ENCODE assay signal across 8 mouse cellular contexts in the genomic region with DNA sequence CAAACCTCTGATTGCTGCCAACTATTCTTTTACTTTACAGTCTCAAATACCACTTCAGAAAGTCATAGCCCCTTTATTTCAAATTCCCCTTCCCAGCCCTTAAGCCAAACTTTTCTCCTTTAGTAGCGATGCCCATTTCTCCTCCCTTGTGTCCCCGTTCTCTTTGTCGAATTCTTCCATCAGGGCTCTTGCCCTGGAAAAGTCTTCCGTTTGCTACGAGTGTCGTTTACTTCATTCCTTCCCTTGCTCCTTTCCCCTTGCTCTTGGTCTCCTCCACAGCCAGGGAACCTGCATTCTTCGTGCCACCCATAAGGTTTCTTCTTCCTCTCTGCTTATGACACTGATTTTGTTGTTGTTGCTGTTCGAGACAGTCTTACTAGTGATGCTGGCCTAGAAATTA. TPM values are rescaled to one million over a fixed set of nuclear protein-coding genes. Genes with fewer than 3 reads are reported as not detected.
A peak's percentile ranks its signal among the peaks of the same experiment; 100 is the strongest.
DNase-seq lines count a peak whose midpoint lies in the region; ATAC-seq and TF ChIP-seq lines count a peak whose summit lies in the region.

No protein-coding gene starts in this region.

- TF ChIP-seq CTCF in testis, adult 2 months (IDR thresholded peaks at IDR 0.05; ENCODE audit: control insufficient read depth, insufficient read depth, insufficient replicate concordance, low read depth, low read length) = no peak

- H3K4me2 ChIP-seq in limb, embryonic 15.5 days = peak overlapping the region; percentile 72

- no peaks in the 10 kb centered on the region for H3K9me3 ChIP-seq in limb, embryonic 15.5 days

- peaks cover 3% of the 10 kb centered on the region; the same call in 1 of the 2 replicates for H3K4me1 ChIP-seq in testis, adult 2 months (ENCODE audit: control insufficient read depth, insufficient read depth, low read length)
- H3K4me1 ChIP-seq in limb, embryonic 15.5 days = peaks cover 28% of the 10 kb centered on the region

- H3K27ac ChIP-seq in testis, adult 2 months (ENCODE audit: control insufficient read depth, insufficient read depth, low read depth, low read length) = no peak overlapping the region; the same call in 1 of the 2 replicates
- H3K27ac ChIP-seq in limb, embryonic 15.5 days = peak overlapping the region; percentile 88

- 3% methylated on average over 8 of the region's 8 CpGs for WGBS in limb, embryonic 15.5 days

- peak overlapping the region; percentile 78 for H3K9ac ChIP-seq in limb, embryonic 15.5 days

- TF ChIP-seq POLR2A in testis, adult 2 months (IDR thresholded peaks at IDR 0.05; ENCODE audit: control insufficient read depth, low read depth, low read length) = no peak

- H3K27me3 ChIP-seq in testis, adult 2 months (ENCODE audit: control insufficient read depth, insufficient read depth, low read length) = no peaks in the 10 kb centered on the region
- H3K27me3 ChIP-seq in limb, embryonic 15.5 days = no peaks in the 10 kb centered on the region

- peak; percentile 8 for DNase-seq in CD4-positive, CD25-positive, alpha-beta regulatory T cell, adult 2 months (ENCODE audit: low read depth, low spot score)
- DNase-seq in testis, postnatal 10 days (ENCODE audit: low spot score) = no peak
- DNase-seq in layer of hippocampus, postnatal 25 days (ENCODE audit: extremely low spot score in 1 of 2, low spot score in 1 of 2) = no peak
- no peak for DNase-seq in urinary bladder, postnatal 25 days (ENCODE audit: low spot score)
- DNase-seq in right cerebral cortex, adult 18-20 months = no peak

- H3K36me3 ChIP-seq in testis, adult 2 months (ENCODE audit: control insufficient read depth, insufficient read depth, low read length) = no peaks in the 10 kb centered on the region; the same call in none of the 2 replicates
- H3K36me3 ChIP-seq in limb, embryonic 15.5 days = peaks cover 34% of the 10 kb centered on the region

- no peak for ATAC-seq in CD4-positive, CD25-positive, alpha-beta regulatory T cell, adult 4 months
- ATAC-seq in limb, embryonic 15.5 days (ENCODE audit: insufficient number of reproducible peaks, low FRiP score, low TSS enrichment, low read depth) = no peak

- H3K4me3 ChIP-seq in testis, adult 2 months (ENCODE audit: control insufficient read depth, low read depth, low read length) = peak overlapping the region; percentile 81
- H3K4me3 ChIP-seq in limb, embryonic 15.5 days = peak overlapping the region; percentile 74

RNA-seq across cellular contexts. Expression of a gene that starts 0.7 kb away (rescaled TPM):
- 10 to 100 TPM; 68.2 to 69.7 TPM for polyA plus RNA-seq in CD4-positive, CD25-positive, alpha-beta regulatory T cell, adult 4 months (2017; shearing (Covaris generic))
- 30.9 and 35.4 TPM in 2 replicates for polyA plus RNA-seq in testis, adult 2 months (2012; rRNA removed)
- polyA plus RNA-seq in limb, embryonic 15.5 days (2015; fragmentation: Nextera tagmentation; extraction: Ambion mirVana) = 57.4 and 65.6 TPM in 2 replicates
- 10 to 100 TPM; 27.2 to 28.6 TPM for total RNA-seq in layer of hippocampus, postnatal 25 days (2021)

RNA-seq across cellular contexts. Expression of a gene that starts 1.3 kb away (rescaled TPM):
- polyA plus RNA-seq in CD4-positive, CD25-positive, alpha-beta regulatory T cell, adult 4 months (2017; shearing (Covaris generic)) = 10 to 100 TPM in 1 of 2 experiments, 1 to 10 TPM in 1; 9.8 to 10.8 TPM
- polyA plus RNA-seq in testis, adult 2 months (2012; rRNA removed) = 27.1 and 37.5 TPM in 2 replicates
- polyA plus RNA-seq in limb, embryonic 15.5 days (2015; fragmentation: Nextera tagmentation; extraction: Ambion mirVana) = 20.6 and 20.7 TPM in 2 replicates
- total RNA-seq in layer of hippocampus, postnatal 25 days (2021) = 10 to 100 TPM; 12.6 to 15.4 TPM

RNA-seq across cellular contexts. Expression of a gene that starts 59.7 kb away (rescaled TPM):
- polyA plus RNA-seq in CD4-positive, CD25-positive, alpha-beta regulatory T cell, adult 4 months (2017; shearing (Covaris generic)) = 10 to 100 TPM; 15.4 to 16.8 TPM
- polyA plus RNA-seq in testis, adult 2 months (2012; rRNA removed) = 39.6 and 41.2 TPM in 2 replicates
- polyA plus RNA-seq in limb, embryonic 15.5 days (2015; fragmentation: Nextera tagmentation; extraction: Ambion mirVana) = 33.8 and 34.4 TPM in 2 replicates
- total RNA-seq in layer of hippocampus, postnatal 25 days (2021) = 100 to 1,000 TPM; 135 to 147 TPM
